Mouse (Mus musculus) ES-Bruce4 (cell line): ENCODE results near the gene Creb1.

ENCODE experiments used
- CTCF ChIP-seq: IDR thresholded peaks from one replicate; pipeline ENCODE4 v1.8.1; 2011; ENCODE audit warnings: low read depth, low read length
- POLR2A ChIP-seq: IDR thresholded peaks from one replicate; pipeline ENCODE4 v1.8.1; 2011; ENCODE audit warnings: low read length; ENCODE audit not compliant: insufficient read depth

DNA sequence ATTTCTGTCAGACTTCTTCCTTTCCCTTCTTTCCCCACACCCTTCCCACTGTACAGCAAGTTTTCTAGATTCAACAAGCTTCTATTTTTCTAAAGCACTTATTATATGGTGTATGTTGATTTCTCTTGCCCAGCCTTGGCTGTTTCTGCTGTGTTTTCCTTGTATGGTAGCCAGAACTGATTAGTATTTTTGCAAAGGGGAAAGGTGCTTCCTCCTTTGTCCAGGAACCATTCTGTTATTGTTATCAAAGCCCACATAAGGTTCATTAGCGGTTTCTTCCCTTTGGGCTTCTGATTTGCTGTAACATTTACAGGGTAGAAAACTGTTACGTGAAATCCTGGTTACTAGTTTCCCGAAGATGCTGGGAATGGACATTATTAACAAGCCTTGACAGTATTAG lies 27.7 kb downstream of the Creb1 start:
- TF ChIP-seq POLR2A: no peak
- TF ChIP-seq CTCF: no peak
